ENCODE assay signal across 8 mouse cellular contexts in the genomic region with DNA sequence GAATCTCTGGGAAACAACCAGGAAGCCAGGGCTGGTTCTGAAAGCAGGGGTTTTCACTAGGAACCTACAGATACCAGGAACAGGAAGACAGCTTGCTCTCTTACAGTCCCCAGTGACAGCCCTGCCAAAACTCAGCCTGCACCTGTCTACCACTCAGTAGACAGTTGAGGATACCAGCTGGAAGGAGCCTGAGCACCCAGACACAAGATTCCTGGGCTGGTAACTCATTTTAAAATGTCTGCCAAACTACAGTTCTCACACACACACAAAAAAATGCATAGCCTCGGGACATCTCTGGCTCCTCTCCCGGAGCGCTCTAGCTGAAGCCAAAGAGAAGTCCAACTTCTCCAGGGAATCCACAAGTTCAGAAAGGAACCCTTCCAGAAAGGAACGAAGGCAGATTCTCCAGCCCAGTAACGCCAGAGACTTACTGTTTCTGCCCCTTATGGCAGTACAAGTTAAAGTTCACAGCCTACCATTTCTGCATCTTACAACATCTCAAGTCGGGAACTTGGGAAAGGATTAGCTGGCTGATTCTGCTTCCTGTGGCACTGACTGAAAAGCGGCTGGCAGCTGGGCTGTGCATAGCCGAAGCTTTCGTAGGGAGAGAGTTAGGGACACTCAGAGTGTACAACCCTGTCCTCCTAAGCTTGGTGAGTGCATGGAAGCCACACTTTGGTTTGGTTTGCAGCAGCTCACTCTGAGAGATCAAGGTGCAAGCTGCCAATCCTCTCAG. TPM values are rescaled to one million over a fixed set of nuclear protein-coding genes. Genes with fewer than 3 reads are reported as not detected.
DNase-seq lines count a peak whose midpoint lies in the region; ATAC-seq lines count a peak whose summit lies in the region.

No protein-coding gene starts in this region.

- WGBS in intestine, embryonic 15.5 days = 39% methylated on average over 9 of the region's 9 CpGs
- 26% methylated on average over 9 of the region's 9 CpGs for WGBS in limb, embryonic 15.5 days

- H3K4me2 ChIP-seq in intestine, embryonic 15.5 days (replicated peaks) = peak overlapping the region; percentile 39
- peak overlapping the region; percentile 28 for H3K4me2 ChIP-seq in limb, embryonic 15.5 days

- H3K4me1 ChIP-seq in intestine, embryonic 15.5 days (replicated peaks) = peaks cover 24% of the 10 kb centered on the region
- peaks cover 28% of the 10 kb centered on the region for H3K4me1 ChIP-seq in limb, embryonic 15.5 days

- H3K9ac ChIP-seq in intestine, embryonic 15.5 days = peak overlapping the region; percentile 32; the same call in 1 of the 2 replicates
- no peak overlapping the region for H3K9ac ChIP-seq in limb, embryonic 15.5 days

- no peaks in the 10 kb centered on the region for H3K27me3 ChIP-seq in intestine, embryonic 15.5 days (replicated peaks)
- no peaks in the 10 kb centered on the region for H3K27me3 ChIP-seq in limb, embryonic 15.5 days

- H3K4me3 ChIP-seq in intestine, embryonic 15.5 days (replicated peaks) = no peak overlapping the region
- no peak overlapping the region for H3K4me3 ChIP-seq in limb, embryonic 15.5 days

- DNase-seq in cerebellum, adult 11 months = peak; percentile 4
- no peak for DNase-seq in cerebellum, adult 8-10 months
- peak; percentile 4 for DNase-seq in cerebellum, adult 11-12 months
- DNase-seq in gastrocnemius, adult 8-10 months (ENCODE audit: low spot score in 2 of 2) = peak; percentile 28 to 37
- DNase-seq in right cerebral cortex, postnatal 25 days = peak; percentile 57
- no peak for DNase-seq in retina, embryonic 14.5 days (ENCODE audit: low spot score)

- H3K27ac ChIP-seq in intestine, embryonic 15.5 days = peak overlapping the region; percentile 80
- peak overlapping the region; percentile 80 for H3K27ac ChIP-seq in limb, embryonic 15.5 days

- H3K9me3 ChIP-seq in intestine, embryonic 15.5 days = no peaks in the 10 kb centered on the region
- H3K9me3 ChIP-seq in limb, embryonic 15.5 days = no peaks in the 10 kb centered on the region

- peak; percentile 70 for ATAC-seq in intestine, embryonic 15.5 days
- no peak; the same call in 1 of the 2 replicates for ATAC-seq in limb, embryonic 15.5 days (ENCODE audit: insufficient number of reproducible peaks, low FRiP score, low TSS enrichment, low read depth)

- H3K36me3 ChIP-seq in intestine, embryonic 15.5 days = no peaks in the 10 kb centered on the region
- H3K36me3 ChIP-seq in limb, embryonic 15.5 days = no peaks in the 10 kb centered on the region

RNA-seq across cellular contexts. Expression of a gene that starts 24.2 kb away (rescaled TPM):
- total RNA-seq in gastrocnemius, adult 8-10 months (2022) = 10 to 100 TPM; 34.7 to 54.8 (median 46.8) TPM
- polyA plus RNA-seq in intestine, embryonic 15.5 days (2015; fragmentation: Nextera tagmentation; extraction: Ambion mirVana) = 58.1 and 60.9 TPM in 2 replicates
- 47.1 and 52.0 TPM in 2 replicates for polyA plus RNA-seq in limb, embryonic 15.5 days (2015; fragmentation: Nextera tagmentation; extraction: Ambion mirVana)

Comparison
In these comparisons a context has a peak if more than half of its experiments do, and no peak if none do; other contexts are left out.
1. DNase-seq: peak in cerebellum, adult 11 months (single experiment), cerebellum, adult 11-12 months (single experiment), gastrocnemius, adult 8-10 months (2 of 2) and right cerebral cortex, postnatal 25 days (single experiment); none in cerebellum, adult 8-10 months (single experiment) and retina, embryonic 14.5 days (single experiment).